Mouse (Mus musculus) c-Kit-positive CD71-negative TER-119-negative erythroid progenitor cells, embryonic 14.5 days (primary cell): ENCODE results near the gene Akr7a5.

ENCODE experiments used
- DNase-seq: peaks from one replicate; pipeline ENCODE4 v3.0.0-alpha.2; 2013; ENCODE audit warnings: low read depth

Akr7a5 gene

DNA sequence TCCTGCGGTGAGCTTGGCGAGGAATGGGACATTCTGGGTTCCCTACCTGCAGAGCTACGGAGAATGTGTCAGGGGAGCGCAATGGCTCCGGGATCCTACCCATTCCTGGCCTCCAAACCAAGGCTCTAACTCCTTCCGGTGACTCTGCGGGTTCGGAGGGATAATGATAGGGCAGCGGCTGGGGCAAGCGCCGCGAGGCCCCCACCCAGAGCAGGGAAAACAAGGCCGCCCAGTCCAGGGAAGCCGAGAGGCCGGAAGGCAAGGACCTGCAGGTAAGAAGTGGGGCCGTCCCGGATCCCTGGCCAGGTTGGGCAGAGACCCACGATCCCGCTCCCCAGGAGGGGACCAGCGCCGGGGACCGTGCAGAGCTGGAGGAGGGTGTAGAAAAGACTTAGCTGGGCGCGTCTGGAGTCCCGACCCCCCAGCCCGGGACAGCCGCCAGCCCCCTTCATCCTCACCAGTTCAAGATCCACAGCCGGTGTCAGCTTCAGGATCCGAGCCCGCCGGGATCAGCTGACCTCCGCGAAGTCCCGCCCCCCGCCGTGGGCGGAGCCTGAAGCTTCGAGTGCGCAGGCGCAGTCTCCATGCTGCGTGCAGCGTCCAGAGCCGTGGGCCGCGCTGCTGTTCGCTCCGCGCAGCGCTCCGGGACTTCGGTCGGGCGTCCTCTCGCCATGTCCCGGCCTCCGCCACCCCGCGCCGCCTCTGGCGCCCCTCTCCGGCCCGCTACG, at the start of gene Akr7a5, which contains the start of gene Pqlc2:
Gene Akr7a5 (plus strand): TSS at position 574 of the 728 bp plus-strand sequence.
Gene Pqlc2 (minus strand): TSS at position 538 of the 728 bp plus-strand sequence.
- peak; percentile 85 for DNase-seq

DNA sequence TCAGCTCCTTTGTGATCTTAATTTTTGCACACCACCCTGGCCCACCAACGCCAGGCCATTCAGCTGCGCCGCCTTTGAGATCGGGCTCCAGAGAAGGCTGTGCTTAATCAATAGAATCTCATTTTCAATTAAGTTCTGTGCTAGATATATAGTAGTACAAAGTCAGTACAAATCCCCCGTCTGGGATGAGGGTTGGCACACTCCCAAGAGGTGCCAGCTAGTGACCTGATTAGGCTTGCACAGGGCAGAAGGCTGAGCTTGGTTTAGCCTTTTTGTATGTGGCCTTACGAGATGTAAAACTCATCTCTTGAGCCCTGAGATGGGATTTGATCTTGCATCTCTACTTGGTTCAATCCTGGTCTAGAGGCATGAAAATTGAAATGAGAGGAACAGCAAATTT, 47.6 kb upstream of the Akr7a5 start:
- no peak for DNase-seq

DNA sequence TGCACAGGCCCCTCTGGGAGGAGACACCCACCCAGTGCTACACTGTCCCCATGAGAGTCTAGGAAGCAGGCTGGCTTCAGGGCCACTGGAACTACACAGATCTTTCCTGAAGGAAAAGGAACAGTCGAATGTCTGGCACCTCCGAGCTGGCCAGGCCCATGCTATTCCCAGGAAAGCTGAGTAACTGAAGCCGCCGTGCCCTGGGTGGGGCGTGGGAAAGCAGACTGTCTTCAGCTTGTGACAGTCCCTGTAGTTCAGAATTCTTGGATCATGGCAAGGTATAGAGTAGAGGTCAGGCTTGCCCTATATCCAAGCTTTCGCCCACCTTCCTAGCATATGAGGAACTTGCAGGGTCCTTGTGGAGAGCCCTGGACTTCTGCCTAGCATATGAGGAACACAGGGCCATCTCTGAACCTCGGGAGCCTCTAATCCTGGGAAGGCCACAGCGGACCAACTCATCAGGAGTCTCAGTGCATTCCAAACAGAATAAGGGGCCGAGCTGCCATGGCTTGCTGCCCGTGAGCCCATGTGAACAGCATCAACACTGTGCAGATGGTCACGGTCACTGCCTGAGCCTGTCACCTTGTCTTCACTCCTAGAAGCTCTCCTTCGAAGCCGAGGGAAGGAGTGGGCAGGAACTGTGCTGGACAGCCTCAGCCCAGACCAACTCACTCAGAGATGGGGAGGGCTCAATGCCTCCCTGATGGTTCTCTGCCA, 44.6 kb upstream of the Akr7a5 start:
- no peak for DNase-seq

DNA sequence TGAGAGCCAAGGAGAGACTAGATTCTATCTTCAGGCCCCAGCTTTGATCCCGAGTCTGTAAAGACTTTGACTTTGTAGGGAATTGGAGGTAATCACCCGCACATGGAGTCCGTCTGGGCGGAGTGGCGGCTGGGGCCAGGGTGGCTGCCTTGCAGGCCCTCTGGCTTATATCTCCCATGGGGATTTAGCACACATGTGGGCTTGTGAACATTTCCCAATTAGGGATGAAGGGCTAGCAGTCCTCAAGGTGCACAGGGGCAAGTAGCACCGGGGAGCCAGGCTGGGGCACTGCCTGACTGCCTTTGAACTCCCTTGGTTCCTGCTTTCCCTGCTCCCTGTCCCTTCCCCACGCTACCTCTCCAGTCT, 44.1 kb upstream of the Akr7a5 start:
- no peak for DNase-seq

DNA sequence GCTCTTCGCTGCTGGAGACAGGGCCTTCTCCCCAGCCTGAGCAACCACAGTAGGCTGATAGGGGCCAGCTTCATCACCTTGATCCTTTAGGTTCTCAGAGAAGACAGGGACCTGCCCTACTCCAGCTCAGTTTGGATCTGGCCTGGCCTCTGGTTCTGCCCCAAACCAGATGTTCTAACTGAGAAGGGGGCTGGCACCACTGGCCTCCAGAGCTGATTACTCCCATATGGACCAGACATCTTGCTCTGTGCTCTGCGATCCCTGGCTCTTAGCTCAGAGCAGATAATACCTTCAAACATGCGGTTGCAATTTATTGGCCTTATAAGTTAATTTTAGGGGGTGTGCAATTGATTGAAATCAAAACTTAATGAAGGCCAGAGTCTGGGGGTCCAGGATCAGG, 43.2 kb upstream of the Akr7a5 start:
- DNase-seq = no peak

DNA sequence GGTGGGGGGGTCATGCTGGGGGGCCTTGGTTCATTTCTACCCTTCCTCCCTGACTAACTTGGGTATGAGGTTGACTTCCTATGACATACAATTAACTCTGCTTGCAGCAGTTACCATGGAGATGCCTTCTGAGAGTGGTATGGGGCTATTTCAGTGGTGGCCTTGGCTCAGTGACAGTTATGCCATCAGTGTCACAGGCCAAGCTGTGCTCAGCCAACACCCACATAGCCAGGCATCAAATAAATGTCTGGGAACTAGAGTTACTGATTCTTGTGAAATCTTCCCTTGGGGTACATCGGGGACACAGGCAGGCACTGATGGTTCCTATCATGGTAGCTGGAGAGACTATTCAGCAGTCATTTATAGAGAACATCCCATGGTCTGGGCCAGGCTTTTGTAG, 42.3 kb upstream of the Akr7a5 start:
- DNase-seq = no peak

DNA sequence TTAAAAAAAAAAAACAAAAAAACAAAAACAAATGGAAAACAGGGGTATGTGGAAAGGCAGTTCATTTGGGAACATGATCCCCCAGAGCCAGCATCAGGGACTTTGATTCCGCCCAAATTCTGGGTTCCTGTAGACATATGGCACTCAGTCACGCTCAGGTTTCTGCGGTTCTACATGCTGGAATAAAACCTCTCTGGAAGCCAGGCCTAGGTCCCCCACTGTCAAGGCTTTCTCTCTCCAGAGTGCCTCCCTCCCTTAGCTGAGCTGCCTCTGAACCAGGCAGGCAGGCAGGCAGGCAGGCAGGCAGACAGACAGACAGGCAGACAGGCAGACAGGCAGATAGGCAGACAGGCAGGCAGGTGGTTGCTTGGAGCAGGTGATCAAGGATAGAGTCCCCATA, 40.4 kb upstream of the Akr7a5 start:
- DNase-seq = no peak

DNA sequence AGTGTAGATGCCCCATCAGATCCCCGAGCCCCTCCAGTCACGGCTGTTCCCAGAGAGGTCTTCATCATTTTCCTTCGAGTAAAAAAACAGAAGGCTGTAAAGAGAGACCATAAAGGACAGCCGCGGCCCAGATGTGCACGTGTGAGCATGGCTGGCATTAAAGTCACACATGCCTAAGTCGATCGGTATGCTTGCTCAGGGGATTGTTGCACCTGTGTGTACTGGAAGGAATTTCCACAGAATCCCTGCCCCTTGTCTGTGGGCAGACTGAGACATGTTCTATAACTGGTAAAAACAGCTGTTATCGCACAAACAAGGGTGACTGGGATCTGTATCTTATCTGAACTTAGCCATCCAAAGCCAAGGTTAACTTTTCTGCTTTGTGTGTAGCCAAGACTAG, 39.0 kb upstream of the Akr7a5 start:
- no peak for DNase-seq

DNA sequence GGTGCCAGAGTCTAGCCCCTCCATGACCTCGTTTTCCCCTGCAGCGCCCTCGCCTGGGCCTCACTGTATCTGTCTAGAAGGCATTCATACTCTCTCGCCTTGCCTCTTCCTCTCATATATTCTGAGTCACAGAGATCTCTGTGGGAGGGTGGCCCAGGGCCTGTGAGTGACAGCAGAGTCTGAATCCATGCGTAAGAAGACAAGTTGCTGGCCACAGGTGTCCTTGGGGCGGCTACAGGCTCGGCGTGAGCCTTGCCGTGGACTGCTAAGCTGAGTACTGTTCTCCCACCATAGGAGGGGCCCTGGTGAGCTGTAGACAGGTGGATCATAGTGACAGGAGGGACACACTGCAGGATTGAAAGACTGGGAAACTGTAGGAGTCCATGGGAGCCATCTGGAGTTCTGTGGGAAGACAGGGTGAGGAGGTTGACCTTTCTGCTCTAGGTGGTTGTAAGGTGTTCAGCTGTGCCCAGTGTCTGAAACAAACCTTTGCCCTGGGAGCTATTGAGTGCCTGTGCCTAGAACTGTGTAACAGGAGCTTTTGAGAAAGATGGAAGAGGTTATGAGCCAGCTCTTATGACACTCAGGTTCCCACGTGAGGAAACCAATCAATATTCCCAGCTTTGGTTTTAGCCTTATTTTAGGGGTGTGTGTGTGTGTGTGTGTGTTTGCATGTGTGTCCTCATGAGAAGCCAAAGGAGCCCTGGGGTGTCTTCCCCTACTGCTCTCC, 37.4 kb upstream of the Akr7a5 start:
- DNase-seq = no peak

DNA sequence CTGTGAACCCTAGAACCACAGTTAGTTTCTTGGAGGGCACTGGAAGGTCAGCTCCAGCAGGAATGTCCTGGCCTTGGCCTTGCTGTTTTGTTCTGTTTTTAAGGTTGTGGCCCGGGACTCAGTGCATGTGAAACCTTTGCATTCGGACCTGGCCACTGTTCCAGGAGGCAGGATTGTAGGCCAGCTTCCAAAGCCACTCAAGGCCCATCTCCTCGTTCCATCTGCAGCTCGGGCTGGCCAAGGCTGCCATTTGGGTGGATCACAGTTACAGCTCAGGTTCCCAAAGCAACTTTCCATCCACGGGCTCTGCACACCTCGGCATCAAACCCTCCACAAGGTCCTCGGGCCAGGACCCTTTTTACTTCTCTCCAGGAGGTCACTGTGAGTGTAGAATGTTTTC, 36.0 kb upstream of the Akr7a5 start:
- no peak for DNase-seq

DNA sequence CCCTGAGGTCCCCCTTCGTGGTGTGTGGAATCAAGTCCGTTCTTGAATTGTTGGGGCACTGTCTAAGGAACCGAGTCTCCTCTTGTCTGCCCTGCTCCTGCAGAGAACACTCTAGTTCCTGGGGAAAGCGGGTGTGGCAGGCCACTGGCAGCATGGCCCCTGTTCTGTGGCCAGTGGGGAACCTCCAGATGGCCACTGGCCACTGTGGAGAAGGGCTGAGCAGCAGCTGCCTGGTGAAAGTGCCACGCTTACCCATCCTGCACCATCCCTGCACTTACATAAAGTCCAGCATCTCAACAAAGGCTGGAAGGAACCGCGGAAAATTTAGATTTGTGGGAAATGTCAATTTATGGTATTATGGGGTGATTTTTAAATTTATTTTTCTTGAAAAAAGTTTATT, 34.1 kb upstream of the Akr7a5 start:
- DNase-seq = no peak

DNA sequence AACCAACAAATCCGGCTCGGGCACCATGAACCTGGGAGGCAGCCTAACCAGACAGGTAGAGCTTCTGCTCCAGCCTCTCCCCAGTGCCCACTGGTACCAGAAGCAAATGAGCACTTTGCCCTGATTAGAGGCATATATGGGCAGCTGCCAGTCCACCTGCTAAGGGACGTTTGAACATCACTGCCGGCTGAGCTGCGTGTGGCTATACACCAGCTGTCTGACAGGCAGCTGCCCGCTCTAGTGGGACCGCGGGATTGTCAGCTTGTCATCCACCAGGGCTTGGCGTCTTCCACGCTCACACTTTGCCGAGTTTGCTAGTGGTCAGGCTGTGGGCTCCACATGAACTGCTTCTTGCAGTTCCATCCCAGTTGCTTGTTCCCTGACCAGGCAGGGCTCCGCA, 30.0 kb upstream of the Akr7a5 start:
- DNase-seq = no peak

DNA sequence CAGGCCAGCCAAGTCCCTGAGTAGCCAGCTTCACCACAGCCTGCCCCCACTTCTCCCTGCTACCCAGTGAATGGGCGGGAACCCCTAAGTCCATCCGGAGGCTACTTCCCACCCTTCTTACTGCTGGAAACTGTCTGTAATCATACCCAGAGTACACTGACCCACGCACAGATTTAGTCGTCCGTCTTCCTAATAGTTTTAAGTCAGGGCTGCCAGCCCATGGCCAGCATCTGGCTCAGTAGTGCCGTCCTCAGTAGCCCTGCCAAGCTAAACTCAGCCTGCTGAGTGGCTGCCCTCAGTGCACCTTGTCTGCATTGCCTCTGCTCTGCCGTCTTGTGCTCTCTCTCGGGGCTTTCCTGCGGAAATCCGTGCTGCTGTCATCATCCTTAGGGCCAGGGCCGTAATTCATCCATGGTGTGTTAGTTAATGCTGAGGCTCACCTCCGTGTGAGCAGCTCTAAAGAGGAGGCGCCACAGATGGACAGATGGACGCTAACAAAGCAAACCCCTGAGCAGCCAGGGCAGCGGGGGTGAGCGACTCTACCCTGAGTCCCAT, 28.7 kb upstream of the Akr7a5 start:
- no peak for DNase-seq

DNA sequence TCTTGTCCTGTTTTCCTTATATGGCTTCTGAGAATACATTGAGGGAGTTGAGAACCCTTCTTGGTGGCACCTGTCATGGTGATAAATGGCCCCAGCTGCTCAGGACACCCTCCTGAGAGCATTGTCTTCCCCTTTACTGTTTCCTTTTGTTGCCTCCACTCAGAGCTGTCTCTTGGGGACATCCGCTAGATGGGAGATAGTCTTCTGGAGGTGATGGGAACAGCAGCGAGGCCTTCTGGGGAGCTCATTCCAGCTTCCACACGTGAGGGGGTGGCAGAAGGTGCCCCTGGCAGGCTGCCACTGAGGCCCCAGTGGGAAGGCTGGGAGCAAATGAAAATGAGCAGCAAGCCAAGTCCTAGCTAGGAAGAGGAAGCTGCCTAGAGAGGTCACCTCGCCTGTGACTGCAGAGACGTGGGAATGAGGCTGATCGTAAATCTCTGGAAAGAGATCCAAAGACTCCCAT, 27.6 kb upstream of the Akr7a5 start:
- no peak for DNase-seq

DNA sequence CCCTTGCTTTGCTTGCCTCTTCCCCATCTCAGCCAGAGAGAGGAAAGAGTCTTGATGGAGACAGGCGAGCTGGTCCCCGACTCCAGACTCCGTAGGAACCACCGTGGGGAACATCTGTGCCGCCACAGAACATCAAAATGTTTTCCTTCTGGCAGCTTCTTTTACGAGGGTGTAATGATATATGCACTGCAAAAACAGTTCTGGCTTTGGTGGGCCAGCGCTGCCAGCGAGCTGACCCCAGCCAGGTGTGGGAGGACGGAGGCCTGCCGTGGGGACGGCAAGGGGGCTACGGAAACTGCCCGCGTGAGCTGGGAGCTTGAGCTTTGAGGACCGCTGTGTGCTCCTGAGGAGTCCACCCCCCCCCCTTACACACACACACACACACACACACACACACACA, 25.7 kb upstream of the Akr7a5 start:
- no peak for DNase-seq

DNA sequence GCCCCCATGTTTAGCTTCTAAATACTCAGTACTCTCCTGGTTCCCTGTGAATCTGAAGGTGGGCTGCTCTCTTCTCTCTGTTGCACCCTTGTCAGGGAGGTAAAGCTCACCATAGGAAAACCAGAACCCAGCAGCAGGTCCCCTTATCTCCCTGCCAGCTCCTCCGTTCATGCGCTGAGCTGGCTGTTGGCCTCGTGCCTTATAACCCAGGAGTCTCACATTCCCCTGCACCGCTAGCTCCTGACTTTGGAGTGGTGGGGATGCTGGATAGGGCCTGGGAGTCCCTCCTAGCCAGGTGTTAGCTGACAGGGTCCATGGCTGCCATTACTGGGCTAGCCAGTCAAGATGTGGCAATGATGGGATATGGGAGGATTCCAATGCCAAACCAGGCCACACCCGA, 24.3 kb upstream of the Akr7a5 start:
- no peak for DNase-seq

DNA sequence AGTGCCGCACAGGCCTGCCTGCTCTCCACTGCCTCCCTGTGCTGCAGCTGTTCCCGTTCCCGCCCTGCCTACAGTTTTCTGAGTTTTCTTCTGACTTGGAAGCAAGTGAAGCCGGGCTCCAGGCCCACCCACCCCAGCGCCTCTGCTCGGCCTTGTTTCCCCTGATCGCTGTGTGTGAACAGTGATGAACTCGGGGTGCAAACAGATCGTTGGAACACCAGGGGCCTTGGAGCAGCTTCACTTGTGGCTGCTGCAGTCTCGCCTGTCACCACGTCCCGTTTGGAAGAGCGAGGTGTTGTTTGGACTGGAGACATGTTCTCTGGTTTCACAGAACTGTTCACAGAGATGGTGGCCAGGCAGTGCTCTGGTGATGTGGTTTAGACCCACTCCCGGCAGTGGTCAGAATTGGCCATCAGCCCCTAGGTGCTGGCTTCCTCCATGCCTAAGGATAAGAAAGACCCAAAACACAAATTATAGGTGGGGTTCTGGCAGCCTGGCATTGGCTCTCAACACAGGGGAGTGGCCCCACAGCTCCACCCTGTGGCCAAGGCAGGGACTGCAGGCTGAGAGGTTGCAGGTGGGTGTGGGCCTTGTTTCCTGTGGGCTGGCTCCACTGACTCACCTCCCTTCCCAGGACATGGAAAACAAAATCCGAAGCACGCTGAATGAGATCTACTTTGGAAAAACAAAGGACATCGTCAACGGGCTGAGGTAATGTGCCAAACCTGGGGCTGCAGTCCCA, 23.3 kb upstream of the Akr7a5 start:
- peak; percentile 58 for DNase-seq

DNA sequence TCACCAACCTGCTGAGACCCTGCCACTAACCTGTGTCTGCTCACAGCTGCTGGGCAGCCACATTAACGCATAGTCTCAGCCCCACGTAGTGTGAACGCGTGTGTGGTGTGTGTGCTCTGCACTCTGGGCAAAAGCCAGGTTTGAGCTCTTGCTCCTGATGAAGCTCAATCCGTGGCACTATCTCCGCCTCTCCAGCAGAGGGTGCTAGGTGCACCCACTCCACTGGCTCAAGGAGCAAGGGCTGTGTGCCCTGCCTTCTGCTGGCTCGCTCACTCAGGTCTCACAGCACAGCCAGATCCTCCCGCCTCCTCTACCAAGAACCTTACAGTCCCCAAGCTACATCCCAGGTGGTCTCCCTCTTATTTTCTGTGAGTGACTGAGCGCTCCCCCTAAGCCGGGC, 21.5 kb upstream of the Akr7a5 start:
- DNase-seq = no peak

DNA sequence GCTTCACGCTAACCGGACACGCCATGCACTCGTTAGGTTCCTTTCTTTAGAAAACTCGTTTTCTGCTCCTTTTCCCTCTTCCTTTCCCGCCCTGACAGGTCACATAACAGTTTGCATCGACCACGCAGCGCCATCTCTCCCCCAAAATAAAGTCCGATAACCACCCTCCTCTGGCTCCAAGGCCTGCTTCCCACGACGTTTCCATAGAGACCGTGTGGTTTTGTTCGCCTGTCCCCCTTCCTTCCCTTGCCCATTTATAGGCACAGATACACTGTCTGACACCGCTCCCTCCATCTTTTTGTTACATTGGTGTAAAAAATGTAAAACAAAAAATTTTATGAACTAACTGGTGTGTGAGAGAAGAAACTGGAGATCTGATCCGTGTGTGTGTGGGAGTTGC, 19.4 kb upstream of the Akr7a5 start:
- DNase-seq = no peak

DNA sequence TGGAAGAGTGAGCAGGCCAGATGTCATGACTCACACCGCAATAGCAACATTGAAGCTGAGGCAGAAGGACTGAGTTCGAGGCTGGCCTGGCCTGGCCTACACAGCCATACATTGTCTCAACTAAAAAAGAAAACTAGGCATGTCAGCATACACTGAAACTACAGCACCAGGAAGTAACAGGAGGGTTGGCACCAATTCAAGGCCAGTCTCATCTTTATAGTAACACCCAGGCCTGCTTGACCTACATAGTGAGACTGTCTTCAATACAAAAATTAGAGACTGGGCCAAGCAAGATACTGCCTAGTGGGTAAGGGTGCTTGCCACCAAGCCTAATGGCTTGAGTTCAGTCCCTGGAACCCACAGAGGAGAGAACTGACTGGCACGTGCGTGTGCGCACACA, 18.5 kb upstream of the Akr7a5 start:
- DNase-seq = no peak

DNA sequence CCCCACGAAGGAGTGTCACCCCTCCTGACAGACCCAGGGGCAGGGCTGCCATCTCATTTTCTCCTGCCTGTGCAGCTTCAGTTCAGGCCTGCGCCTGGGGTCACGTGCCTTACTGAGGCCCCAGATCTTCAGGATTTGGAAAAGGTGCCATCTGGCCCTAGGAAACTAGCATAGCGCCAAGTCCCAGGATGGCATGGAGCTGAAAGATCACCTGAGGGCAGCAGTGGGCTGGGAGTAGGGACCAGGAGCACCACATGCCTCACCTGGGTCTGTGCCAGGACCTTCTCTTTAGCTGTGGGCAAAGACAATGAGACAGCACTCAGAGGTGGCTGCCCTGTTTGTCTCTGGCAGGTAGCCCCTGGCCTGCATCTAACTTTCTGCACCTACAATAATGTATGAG, 13.0 kb upstream of the Akr7a5 start:
- DNase-seq = no peak
